Mouse (Mus musculus) layer of hippocampus, adult 8-10 months (tissue): Measurements from ENCODE around the gene Tmem86b. TPM values are rescaled to one million over a fixed set of nuclear protein-coding genes. Genes with fewer than 3 reads are reported as not detected.
A peak's percentile ranks its signal among the peaks of the same experiment; 100 is the strongest.

Experiments
- DNase-seq, 2 experiments: peaks; one replicate each; pipeline ENCODE4 v3.0.0; 2022; ENCODE audit warnings: low spot score in 2 of 2
- total RNA-seq, 4 experiments: library from RNA; stranded (reverse); gene quantifications; 2 replicates each; pipeline ENCODE4 v1.2.4; 2022

Gene Tmem86b
- total RNA-seq, result 10 to 100 TPM; 15.4 to 27.0 (median 20.7) TPM

DNA sequence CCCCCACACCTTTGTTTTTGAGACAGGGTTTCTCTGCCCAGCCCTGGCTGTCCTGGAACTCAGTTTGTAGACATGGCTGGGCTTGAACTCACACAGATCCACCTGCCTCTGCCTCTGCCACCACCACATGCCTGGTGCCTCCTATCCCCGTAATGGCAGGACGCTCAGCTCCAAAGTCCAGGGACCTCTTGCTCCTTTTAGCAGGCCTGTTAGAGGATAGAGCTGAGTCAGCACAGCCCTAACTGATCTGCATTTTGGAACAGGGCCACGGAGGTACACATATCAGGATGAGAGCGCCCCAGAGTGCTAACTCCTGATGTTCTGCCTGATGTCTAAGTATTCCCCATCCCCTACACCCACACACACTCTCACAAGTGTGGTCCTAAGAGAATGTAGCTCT, at the start of gene Tmem86b:
Tmem86b (minus strand) TSS at position 392 of the 400 bp plus-strand sequence.
- DNase-seq, result no peak

DNA sequence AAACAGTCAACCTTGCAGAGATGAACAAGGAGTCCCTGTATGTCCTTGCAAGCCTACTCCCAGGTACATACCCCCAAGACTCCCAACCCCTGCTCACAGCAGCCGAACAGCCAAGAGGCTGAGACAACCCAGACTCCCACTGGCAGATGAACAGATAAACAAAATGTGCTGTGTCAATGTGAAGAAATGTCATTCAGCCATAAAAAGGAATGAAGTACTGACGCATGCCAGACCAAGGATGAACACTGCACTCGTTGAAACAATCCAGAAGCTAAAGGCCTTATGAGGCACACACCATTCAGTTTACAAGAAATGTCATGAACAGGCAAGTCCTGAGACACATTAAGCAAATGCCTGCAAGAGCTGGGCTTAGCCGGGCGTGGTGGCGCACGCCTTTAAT, 44.0 kb upstream of the Tmem86b start:
- no peak for DNase-seq

DNA sequence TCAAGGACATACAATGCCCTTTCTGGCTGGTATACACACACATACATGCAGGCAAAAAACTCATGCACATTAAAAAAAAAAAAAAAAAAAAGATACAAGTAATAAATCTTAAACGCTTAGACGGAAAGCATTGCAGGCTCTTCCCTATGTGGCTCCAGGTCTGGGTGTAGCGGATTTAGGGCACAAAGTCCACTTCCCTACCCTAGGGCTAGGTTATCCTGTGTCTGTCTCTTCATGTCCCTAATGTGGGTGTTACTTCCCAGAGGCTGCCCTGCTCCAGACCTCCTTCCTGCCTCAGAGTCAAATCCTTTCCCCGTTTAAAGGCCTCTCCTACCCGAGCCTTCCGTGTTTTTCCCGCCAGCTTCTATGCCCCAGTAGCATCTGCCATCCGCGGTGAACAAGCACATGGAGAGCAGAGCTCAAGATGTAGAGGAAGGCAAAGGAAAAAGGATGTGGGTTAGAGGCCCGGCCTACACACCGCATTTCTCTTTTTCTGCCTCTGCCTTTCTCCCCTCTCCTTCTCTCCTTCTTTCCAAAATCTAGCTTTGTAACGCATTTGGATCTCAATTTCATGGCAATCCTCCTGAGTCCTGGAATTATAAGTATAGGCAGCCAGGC, 43.0 kb upstream of the Tmem86b start:
- no peak for DNase-seq

DNA sequence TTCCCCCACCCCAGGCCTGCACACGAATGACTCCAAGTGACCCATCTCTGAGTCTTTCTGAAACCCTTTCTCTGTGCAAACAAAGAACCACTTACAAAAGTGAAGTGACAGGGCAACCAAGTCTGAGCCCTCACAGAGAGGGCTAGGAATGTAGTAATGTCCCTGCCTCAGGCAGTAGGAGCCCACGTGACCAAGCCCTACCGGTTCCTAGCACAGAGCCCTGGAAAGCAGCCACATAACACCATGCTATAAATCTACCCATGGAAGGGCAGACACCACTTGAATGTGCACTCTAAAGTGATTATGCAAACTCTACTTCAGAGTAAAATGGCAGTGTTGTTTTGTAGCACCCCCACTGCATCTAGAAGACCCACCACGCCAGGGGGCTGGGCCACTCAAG, 40.7 kb upstream of the Tmem86b start:
- no peak for DNase-seq

DNA sequence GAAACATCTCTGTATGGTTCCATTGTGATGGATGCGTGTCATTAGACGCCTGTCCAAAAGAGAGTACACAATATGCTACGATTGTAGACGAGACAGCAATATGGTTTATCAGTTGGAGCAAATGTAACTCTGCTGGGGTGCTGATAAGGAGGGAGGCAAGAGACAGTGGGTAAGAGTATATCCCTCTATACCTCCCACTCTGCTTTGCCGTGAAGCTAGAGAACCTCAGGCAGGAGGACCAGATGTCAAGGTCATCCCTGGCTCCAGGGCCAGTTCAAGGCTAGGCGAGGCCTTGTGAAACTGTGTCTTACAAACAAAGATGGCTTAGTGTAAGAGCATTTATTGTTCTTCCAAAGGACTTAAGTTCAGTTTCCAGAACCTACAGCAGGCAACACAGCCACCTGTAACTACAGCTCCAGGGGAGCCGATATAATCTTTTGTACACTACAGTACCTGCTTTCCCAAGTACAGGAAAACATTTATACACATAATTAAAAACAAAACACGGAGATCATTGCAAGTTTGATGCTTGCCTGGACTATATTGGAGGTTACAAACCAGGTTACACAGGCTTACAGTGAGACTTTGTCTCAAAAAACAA, 39.5 kb upstream of the Tmem86b start:
- no peak for DNase-seq

DNA sequence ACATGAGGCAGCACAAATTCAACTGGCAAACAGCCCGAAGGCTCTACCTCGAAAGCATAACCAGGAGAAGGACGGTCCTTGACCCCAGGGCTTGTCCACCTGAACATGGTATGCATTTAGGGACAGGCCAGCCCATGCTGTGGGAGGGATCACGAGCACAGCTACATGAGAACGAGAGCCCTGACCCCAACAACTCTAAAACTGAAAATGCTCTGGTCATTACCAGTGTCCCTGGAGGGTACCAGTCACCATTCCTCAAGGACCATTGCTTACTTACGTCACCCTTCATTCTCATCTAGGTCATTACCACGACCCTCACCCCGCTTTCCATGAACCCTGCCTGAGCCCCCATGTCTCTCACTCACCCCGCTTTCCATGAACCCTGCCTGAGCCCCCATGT, 37.9 kb upstream of the Tmem86b start:
- DNase-seq, result no peak

DNA sequence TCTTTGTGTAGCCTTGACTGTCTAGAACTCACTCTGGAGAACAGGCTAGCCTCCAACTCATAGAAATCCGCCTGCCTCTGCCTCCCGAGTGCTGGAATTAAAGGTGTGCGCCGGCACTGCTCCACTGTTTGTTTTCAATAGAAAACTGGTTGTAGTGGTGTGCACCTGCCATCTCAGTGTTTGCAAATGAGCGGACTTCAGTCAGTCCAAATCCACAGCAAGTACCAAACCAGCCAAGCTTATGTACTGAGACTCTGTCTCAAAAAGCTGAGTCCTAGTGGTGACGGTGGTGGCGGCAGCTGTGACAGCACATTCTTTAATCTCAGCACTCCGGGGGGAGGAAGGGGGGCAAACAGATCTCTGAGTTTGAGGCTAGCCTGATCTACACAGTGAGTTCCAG, 37.3 kb upstream of the Tmem86b start:
- no peak for DNase-seq

DNA sequence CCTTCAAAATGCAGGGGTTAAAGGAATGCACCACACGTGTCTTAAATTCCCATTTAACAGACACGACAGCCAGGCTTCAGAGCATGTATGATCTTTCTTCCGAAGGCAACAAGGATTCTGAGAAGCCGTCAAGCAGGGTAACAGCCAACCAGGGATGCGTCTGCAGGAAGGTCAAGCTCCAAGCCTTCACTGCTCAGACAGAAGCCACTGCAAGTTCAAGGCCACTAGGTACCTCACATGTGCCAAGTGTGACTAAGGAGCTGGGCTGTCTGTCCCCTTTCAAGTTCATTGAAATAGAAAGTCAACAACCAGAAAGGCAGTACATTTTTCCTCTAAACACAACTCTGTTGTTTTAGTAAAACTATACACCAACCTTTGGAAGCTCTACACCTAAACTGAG, 35.6 kb upstream of the Tmem86b start:
- DNase-seq, result no peak

DNA sequence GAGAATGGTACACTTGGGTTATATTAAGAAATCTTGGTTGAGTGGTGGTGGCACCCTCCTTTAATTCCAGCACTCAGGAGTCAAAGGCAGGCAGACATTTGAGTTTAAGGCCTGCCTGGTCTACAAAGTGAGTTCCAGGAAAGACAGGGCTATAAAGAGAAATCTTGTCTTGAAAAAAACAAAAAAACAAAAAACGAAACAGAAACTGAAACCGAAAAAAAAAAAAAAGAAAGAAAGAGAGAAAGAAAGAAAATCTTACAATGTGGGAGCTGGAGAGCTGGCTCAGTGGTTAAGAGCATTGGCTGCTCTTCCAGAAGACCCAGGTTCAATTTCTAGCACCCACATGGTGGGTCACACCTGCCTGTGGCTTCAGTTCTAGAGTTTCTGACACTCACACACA, 32.5 kb upstream of the Tmem86b start:
- DNase-seq, result no peak

DNA sequence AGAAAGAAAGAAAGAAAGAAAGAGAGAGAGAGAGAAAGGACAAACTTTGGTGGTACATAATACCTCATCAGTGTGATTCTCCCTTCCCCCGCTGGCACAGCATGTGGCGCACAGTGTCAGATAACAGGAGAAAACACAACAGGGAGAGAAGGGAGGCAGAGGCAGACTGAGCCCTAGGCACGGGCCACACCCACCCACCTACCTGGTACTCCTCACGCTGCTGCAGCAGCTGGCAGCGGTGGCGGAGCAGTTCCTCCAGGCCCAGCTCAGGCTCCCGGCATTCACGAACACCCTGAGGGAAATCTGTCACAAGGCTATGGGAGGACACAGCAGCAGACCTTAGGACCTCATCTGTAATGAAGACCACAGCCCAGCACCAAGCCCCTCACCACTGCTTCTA, 32.0 kb upstream of the Tmem86b start:
- DNase-seq, result no peak

DNA sequence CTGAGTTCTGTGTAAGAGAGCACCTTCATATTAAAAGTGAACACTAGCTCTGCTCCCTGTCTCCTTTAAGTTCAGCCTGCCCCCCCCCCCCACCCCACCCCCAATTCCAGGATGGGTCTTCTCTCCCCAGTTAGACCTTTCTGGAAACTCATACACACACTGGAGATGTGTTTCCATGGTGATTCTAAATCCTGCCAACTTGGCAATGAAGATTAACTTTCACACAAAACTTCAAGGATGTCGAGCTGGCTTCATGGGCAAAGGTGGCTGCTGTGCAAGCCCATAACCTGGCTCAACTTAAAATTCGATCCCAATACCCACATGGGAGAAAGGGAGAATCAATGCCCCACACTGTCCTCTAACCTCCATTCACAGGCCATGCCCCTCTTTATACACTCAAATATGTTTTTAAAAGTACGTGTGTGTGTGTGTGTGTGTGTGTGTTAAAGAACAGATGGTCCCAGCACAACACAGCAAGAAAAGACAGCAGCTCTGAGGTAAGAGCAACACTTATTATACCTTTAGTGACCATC, 28.8 kb upstream of the Tmem86b start:
- DNase-seq, result no peak

DNA sequence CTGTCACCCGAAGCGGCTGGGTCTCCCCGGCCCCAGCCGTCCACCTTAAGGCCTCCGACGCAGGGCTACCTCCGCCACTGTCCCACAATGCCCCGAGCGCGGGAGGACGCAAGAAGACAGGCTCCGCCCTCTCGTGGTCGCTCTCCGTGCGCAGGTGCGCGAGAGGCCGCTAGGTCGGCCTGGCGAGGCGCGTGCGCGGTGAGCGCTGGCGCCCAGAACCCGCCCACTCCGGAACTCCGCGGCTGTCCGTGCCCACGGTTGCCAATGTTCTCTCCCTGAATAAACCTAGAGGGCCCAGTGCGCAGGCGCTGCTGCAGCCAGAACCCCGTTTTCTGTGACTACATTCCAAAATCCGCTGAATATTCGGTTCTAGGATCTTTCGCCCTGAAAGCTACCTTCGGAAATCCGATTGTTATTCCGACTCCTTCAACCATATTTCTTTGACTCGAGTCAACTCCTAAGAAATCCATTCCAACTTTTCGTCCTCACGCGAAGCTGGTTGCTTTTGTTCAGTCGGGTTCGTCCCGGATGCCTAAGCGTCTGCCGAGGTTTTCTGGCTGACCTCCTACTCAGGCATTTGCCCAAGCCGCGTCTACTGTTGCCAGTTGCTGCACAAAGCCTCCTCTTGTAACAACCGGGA, 27.8 kb upstream of the Tmem86b start, which contains the start of gene Ppp6r1:
Ppp6r1 (minus strand) TSS at position 108 of the 640 bp plus-strand sequence.
- DNase-seq, result peak; percentile 97

DNA sequence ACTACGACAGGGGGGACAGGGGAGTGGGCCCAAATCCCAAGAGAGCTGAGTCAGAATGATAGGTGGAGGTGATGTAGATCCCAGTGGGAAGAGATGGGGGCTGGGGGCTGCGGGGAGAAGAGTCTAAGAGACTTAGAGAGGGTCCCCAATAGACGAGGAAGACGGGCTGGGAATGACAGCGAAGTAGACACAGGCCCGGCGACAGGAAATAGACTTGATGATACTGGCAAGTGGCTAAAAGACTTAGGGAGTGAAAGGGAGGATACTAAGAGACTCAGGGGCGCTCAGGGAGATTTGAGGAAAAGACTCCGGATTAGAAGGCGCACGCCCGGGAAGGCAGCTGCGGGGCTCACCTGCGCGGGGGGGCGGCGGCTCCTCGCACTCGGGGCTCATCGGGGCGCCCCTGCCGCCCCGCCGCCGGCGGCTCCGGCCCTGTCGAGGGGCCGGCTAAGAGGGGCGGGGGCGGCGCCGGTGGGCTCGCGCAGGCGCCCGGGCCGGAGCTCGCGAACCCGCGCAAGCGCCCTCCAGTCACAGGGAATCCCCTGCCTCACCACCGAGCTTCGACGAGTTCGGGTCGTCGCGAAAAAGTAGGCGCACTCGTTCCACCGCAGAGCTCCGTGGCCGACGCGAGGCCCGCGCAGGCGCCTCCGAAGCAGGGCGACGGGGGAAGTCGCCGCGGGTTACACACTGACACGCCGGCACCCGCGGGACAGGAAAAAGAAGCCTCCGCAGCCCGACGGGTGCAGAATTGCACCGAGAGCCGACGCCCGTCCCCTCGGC, 27.1 kb upstream of the Tmem86b start:
- DNase-seq, result no peak

DNA sequence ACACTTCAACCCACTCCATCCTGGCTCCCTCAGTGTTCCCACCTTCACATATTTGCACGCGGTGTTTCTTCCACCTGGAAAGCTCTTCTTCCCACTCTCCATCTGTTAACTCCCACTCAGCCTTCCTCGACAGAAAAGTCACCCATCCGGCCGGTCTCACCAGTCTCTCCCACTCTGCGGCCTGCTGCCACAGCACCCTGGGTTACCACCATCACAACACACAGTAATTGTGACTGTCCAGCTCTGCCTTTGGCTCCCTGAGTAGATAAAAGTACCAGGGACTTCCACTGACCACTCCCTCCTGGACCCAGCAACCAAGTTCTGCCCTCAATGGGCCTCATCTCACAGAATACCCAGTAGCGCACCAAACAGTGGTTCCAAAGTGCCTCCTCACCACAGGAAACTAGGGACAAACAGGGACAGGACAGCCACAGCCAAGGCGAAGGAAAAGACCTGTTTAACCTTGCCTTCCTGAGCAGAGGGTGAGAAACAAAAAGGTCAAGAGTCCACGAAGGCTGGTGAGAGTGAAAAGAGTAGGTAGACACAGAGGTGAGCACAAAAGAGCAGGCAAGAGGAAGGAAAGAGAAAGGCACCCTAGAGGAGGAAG, 26.4 kb upstream of the Tmem86b start:
- peak in 1 of 2 experiments; percentile 31 for DNase-seq

DNA sequence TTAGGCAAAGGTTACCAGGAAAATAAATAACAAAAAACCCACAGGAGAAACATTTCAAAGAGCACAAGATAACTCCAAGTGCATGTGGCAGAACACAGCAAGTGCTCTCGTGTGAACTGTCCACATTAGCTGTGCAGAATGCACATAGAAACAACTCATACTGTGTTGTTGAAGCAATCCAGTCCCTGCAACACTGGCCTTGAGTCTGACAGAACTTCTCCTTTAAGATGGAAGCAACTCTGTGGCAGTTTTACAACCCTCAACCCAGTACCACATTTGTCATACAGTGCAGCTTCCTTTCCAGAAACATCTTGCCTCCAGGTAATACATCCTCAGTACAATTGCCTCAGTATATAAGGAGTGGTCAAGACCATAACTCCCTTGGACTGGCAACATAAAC, 25.6 kb upstream of the Tmem86b start:
- no peak for DNase-seq

DNA sequence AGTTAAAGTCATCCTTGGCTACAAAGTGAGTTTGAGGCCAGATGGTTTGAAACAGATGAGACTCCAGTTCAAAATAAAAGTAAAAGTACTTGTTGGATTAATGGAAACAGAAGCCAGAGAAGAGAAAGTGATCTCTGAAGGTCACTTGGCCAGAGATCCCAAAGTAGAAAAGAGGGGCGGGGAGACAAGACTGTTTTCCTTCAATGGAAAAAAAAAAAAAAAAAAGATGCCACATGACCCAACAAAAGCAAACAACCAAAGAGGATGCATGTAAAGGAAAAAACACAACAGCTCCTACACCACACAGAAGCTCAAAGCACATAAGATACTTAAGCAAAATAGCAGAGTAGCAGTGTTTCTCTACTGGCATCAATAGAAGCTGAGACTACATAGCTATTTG, 24.7 kb upstream of the Tmem86b start:
- no peak for DNase-seq

DNA sequence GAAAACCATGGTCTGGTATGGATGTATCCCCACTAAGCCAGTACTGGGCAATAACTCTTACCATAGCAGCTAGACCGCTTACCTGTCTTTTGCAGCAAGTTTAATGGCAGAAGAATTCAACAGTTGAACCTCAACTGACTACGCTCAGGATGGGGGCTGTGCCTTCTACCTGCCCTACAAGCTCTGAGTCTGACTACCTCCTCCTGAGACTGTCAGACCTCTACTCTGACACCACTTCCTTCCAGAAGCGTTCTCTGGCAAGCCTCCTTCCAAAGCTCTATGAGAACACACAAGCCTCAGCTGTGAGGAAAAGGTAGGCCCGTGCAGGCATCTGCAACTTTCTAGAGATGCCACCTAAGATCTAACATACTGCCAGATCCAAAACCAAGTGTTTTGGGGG, 24.2 kb upstream of the Tmem86b start:
- DNase-seq, result no peak

DNA sequence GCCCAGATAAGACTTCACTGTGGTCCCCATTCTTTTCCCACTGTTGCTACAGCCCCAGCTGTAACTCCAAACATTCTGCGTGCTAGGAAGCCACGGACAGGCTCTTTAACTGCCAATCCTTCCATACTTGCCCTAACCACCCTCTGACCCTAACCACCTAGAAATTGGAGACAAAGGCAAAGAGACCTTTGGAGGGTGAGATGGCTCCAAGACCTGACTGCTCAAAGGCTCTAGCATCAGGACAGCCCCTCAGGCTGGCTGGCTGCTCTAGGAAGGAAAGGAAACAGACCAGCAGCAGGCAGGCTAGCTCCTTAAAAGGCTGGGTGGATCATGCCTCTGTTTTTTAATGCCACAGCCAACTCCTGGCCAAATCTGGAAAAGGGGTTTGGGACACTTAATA, 23.0 kb upstream of the Tmem86b start:
- DNase-seq, result no peak

DNA sequence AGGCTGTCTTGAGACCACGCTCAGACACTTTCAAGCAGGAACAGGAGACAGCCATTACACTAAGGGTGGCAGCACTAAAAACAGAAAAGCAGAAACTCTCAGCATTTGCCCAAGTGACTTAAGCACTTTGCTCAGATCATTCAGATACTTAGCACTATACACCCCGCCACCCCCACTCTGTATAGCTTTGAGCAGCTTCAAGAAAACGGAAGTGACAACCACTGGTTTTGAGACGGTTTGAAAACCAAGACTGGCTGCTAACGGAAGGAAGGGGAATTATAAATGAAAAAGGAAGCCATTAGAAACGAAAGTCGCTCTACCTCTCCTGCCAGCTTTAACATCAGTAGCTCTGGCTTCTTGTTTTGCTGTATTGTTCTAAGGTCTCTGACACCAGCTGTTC, 22.6 kb upstream of the Tmem86b start:
- DNase-seq, result no peak

DNA sequence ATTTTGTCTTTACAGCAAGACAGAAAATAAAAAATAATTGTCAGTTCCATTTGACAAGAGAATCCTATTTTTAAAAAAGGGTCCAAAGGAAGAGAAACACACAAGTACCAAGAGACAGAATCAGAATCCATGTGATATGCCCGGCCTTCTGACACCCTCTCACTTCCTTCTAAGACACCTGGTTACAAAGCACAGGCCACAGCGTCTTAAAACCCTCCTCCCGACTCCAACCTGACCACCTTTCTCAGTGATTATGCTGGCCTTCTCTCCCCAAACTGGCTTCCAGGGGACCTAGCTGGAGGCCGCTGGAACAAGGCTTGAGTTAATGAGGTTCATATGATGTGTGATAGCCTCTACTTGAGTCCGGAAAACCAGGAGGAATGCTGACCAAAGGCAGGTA, 22.1 kb upstream of the Tmem86b start:
- no peak for DNase-seq

DNA sequence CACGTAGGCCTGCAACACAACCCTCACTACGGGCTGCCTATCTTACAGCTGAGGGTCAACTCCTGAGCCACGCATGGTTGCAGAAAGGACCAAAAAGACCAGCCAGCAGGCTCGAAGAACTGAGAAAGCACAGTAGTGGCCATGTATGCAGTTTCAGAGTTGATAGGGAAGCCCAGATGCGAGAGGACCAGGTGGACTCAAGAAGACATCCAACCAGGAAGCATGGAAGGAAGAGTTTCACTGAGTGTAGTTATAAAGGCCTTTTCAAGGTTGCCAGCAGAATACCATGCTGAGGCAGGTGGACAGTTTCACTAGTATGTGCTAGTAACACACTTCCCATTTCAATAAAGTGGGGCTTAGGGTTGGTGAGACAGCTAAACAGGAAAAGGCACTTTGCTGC, 21.5 kb upstream of the Tmem86b start:
- DNase-seq, result no peak

DNA sequence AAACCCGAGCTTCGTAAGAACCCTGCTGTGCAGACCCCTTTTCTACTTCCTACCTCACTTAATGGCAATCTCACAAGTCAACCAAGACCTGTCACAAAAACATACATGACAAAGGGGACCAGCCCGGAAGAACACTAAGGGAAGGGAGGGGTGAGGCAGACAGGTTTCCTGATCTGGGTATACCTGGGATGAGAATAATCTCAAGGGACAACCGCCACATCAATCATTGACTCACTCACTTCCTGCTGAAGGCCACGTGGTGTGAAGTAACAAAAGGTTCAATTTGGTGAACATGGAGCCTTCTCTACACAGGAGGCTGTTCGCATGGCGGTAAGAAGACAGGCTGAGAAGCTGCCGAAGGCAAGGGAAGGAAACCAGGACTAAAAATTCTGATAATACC, 20.4 kb upstream of the Tmem86b start:
- DNase-seq, result no peak
